Mouse (Mus musculus): Measurements from ENCODE around the gene Eogt. TPM values are rescaled to one million over a fixed set of nuclear protein-coding genes. Genes with fewer than 3 reads are reported as not detected.
A peak's percentile ranks its signal among the peaks of the same experiment; 100 is the strongest.

Gene Eogt
- polyA plus RNA-seq (2016; fragmentation: Nextera tagmentation; extraction: Ambion mirVana): 9.7 and 9.9 TPM in 2 replicates

GRCm38 (mm10) chr6:97148383-97149251 lies at the start of gene Eogt:
TSS of gene Eogt (minus strand) at chr6:97149182.
- DNase-seq (ENCODE audit: extremely low spot score, low spot score): peak; percentile 67
- WGBS: 2% methylated on average over 55 of the region's 56 CpGs
- H3K4me1 ChIP-seq: peaks cover 49% of the 10 kb centered on the region
- H3K27ac ChIP-seq: peak within 1 kb of the TSS; percentile 87
- no peaks in the 10 kb centered on the region for H3K9me3 ChIP-seq
- peaks cover 11% of the 10 kb centered on the region for H3K27me3 ChIP-seq (ENCODE audit: poor library complexity, severe bottlenecking)
- H3K4me3 ChIP-seq: peak within 1 kb of the TSS; percentile 65
- peaks cover 1% of the 10 kb centered on the region for H3K36me3 ChIP-seq (replicated peaks)

DNA sequence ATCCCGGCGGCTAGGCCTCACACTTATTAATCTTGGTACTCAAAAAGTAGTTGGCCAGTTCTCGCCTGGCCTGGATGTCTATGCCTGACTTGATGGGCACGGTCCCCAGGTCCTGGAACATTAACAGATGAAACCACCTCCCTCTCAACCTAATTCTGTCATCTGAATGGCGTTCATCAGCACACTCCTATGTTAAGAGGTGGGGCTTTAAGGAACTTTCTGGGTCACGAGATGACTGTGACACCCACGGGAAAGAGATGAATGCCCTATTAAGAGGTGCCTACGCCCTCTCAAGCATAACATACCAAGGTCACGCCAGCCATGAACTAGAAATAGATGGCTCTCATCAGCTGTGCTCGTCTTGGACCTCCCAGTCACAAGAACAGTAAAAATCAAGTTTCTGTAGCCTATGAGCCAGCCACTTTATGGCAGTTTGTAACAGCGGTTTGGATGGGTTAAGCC lies 30.4 kb upstream of the Eogt start:
- 11% methylated on average over 11 of the region's 11 CpGs for WGBS
- Histone ChIP-seq H3K4me1 (peaks cover 20% of the 10 kb centered on the region), H3K27ac (peak overlapping the region; percentile 97), H3K27me3 (ENCODE audit: poor library complexity, severe bottlenecking) (no peaks in the 10 kb centered on the region), H3K9me3 (no peaks in the 10 kb centered on the region), H3K36me3 (replicated peaks) (peaks cover 40% of the 10 kb centered on the region), H3K4me3 (peak overlapping the region; percentile 84)
- no peak for DNase-seq (ENCODE audit: extremely low spot score, low spot score)

DNA sequence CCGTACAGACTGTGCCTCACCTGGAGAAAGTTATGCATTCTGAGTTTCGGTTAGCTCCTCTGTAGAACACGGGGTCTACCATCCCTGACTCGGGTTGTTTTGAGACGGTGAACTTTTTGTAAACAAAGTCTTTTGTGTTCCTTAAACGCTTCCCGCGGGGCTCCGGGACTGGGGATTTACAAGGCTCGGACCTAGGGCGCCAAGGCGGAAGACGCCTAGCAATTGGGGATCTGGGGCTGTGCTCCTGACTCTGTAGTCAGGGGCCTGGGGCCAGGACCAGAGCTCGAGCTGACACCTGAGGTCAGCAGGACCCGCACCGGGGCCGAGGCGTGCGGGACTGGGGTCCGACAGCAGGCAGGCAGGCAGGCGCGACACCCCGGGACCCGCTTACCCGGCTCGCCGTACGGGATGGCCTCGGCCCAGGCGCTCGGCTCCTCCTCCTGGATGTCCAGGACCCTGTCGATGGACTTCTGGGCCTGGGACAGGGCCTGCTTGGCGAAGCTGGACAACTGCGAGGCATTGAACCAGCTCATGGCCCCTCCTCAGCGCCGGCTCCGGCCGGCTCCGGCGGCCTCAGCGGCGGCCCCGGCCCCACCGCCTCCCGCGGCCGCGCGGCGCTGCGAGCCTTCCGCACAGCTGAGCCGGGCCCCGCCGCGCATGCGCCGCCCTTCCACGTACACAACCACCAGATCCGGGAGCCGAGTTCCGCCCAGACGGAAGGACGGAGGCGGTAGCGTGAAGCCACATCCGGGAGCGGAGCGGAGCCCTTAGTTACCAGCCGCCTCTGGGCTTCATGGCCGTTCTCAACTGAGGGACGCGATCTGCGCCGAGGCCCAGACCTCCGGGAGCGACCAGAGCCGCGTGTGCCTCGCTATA lies 29.7 kb upstream of the Eogt start, which contains the start of gene Tmf1:
Gene Tmf1, minus strand, starts transcription at position 632 of the 876 bp plus-strand sequence.
- Histone ChIP-seq H3K36me3 (replicated peaks) (peaks cover 38% of the 10 kb centered on the region), H3K9me3 (no peaks in the 10 kb centered on the region), H3K4me1 (peaks cover 20% of the 10 kb centered on the region), H3K27ac (peak within 1 kb of the TSS; percentile 97), H3K27me3 (ENCODE audit: poor library complexity, severe bottlenecking) (no peaks in the 10 kb centered on the region), H3K4me3 (peak within 1 kb of the TSS; percentile 84)
- peak; percentile 94 for DNase-seq (ENCODE audit: extremely low spot score, low spot score)
- under 1% methylated on average over 80 of the region's 80 CpGs for WGBS

DNA sequence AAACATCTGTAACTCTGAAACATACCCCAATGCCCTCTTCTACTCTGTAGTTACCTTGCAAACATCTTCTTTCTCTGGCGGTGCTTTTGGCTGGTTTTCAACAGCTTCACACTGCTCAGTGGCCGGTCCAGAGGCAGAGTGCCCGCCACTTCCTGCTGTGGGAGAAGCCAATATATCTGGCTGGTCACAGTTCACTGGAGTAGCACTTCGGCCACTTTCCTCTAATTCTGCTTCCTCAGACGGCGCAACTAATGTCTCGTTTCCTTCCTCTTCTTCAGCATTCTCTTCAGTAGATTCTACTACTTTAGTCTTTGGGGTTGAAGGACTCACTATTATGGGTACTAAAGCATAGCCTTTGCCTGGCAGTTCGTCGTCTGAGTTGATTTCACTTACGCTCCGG lies 26.7 kb upstream of the Eogt start:
- Histone ChIP-seq H3K4me3 (no peak overlapping the region), H3K9me3 (no peaks in the 10 kb centered on the region), H3K27ac (no peak overlapping the region), H3K4me1 (peaks cover 20% of the 10 kb centered on the region), H3K36me3 (replicated peaks) (peaks cover 50% of the 10 kb centered on the region), H3K27me3 (ENCODE audit: poor library complexity, severe bottlenecking) (no peaks in the 10 kb centered on the region)
- WGBS: 91% methylated on average over 11 of the region's 11 CpGs
- no peak for DNase-seq (ENCODE audit: extremely low spot score, low spot score)

DNA sequence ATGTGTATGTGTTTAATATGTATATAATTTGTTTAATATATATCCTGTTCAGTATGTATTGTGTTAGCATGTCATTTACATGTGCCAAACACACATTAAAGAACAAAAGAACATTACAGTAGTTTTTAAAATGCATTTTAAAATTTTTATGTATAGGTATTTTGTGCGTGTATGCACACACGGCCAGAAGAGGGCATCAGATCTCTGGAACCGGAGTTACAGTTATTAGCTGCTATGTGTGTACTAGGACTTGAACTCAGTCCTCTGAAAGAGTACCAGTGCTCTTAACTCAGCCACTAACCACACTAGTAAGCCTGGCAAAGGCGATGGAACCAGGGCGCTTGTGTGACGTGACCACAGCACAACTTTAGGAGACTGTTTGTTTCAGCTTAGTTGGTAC lies 1.2 kb upstream of the Eogt start:
- no peak for DNase-seq (ENCODE audit: extremely low spot score, low spot score)
- 86% methylated on average over 6 of the region's 6 CpGs for WGBS

GRCm38 (mm10) chr6:97149721-97150120 lies 739 bp upstream of the Eogt start:
- Histone ChIP-seq H3K4me3 (no peak overlapping the region), H3K27me3 (ENCODE audit: poor library complexity, severe bottlenecking) (peaks cover 11% of the 10 kb centered on the region), H3K4me1 (peaks cover 41% of the 10 kb centered on the region), H3K9me3 (no peaks in the 10 kb centered on the region), H3K36me3 (replicated peaks) (peaks cover 4% of the 10 kb centered on the region), H3K27ac (no peak overlapping the region)
- DNase-seq (ENCODE audit: extremely low spot score, low spot score): no peak
- WGBS: 86% methylated on average over 2 of the region's 2 CpGs

More for the DNA sequence above, 1.2 kb upstream of the Eogt start:
- no peak overlapping the region for H3K4me3 ChIP-seq
- H3K27me3 ChIP-seq (ENCODE audit: poor library complexity, severe bottlenecking): peaks cover 11% of the 10 kb centered on the region
- peaks cover 37% of the 10 kb centered on the region for H3K4me1 ChIP-seq
- H3K9me3 ChIP-seq: no peaks in the 10 kb centered on the region
- peaks cover 4% of the 10 kb centered on the region for H3K36me3 ChIP-seq (replicated peaks)
- no peak overlapping the region for H3K27ac ChIP-seq

DNA sequence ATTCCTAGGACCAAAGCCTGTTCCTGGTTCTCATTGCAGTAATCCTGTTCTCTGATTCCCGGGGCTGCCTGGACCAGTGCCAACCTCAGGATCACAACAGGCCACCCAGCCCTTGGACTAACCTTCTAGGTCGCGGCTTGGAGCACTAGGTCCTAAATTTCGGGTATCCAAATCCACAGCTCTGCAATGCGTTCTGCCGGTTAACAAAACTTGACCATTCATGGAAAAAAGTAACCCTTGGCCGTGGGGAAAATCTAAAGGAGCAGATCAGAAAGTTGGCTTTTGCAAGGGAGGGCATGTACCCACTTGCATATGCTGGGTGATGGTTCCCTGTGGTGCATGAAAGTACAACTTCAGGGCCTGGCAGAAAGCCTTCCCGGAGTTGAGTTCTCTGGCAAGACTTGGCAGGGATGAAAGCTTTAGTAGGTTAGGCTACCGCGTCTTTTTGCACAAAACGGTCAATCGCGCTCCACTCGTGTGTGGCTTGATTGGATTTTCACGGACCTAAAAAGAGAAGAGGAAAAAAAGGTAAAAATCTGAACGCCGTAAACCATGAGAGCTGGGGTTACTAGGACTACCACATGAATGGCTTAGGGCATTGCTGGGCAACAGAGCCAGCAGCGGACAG lies 1.1 kb downstream of the Eogt start:
- WGBS: 25% methylated on average over 18 of the region's 18 CpGs
- peak overlapping the region; percentile 87 for H3K27ac ChIP-seq

DNA sequence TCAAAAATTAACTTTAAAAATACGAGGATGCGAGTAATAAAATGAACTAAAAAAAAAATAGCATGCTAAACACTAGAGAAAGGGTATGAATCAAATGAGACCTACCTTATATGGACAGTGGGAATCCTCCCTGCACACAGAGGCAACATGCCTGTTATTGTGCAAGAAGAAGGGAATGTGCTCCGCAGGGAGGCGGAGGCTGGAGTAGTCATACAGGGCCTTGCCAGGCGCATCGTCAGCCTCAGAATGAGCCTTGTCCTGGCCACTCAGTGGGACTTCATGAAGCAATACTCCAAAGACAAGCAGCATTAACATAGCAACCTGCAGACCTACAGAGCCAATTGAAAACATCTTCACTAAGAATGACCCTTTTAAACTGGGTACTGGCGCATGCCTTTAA lies 3.8 kb downstream of the Eogt start:
- 93% methylated on average over 7 of the region's 7 CpGs for WGBS
- peaks cover under 1% of the 10 kb centered on the region for H3K36me3 ChIP-seq (replicated peaks)
- no peak for DNase-seq (ENCODE audit: extremely low spot score, low spot score)
- H3K4me3 ChIP-seq: no peak overlapping the region
- no peak overlapping the region for H3K27ac ChIP-seq
- peaks cover 49% of the 10 kb centered on the region for H3K4me1 ChIP-seq
- H3K9me3 ChIP-seq: no peaks in the 10 kb centered on the region
- H3K27me3 ChIP-seq (ENCODE audit: poor library complexity, severe bottlenecking): peaks cover 11% of the 10 kb centered on the region

More for the DNA sequence above, 1.1 kb downstream of the Eogt start:
- Histone ChIP-seq H3K36me3 (replicated peaks) (no peaks in the 10 kb centered on the region; the same call in 1 of the 2 replicates), H3K4me3 (peak overlapping the region; percentile 65), H3K4me1 (peaks cover 49% of the 10 kb centered on the region), H3K9me3 (no peaks in the 10 kb centered on the region), H3K27me3 (ENCODE audit: poor library complexity, severe bottlenecking) (peaks cover 11% of the 10 kb centered on the region)
- peak; percentile 24 for DNase-seq (ENCODE audit: extremely low spot score, low spot score)

- Histone ChIP-seq H3K36me3 (replicated peaks) (peaks cover 8% of the 10 kb centered on the region), H3K27ac (peak overlapping the region; percentile 30; the same call in 1 of the 2 replicates), H3K9me3 (no peaks in the 10 kb centered on the region), H3K27me3 (ENCODE audit: poor library complexity, severe bottlenecking) (peaks cover 11% of the 10 kb centered on the region), H3K4me3 (no peak overlapping the region), H3K4me1 (peaks cover 48% of the 10 kb centered on the region)
- 58% methylated on average over 7 of the region's 7 CpGs for WGBS
- no peak for DNase-seq (ENCODE audit: extremely low spot score, low spot score)
Measured at GRCm38 (mm10) chr6:97144359-97144758, 4.6 kb downstream of the Eogt start.

DNA sequence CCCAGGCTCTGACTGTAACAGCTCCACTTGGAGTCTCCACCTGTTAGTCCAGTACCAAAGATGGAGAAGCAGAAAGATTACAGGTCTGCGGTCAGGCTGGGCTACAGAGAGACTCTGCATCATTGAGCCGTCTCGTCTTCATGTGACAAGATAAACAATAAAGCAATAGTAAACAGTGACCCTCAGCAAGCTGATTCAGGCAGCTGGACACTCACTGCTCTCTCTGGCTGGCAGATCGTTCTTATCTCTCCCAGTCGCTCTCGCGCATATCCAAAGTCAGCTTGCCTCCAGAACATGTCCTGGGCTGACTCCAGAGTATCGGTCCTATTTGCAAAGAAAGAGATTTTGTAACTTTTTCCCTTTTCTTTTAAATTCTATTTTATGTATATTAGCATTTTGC lies 6.4 kb downstream of the Eogt start:
- Histone ChIP-seq H3K27ac (no peak overlapping the region), H3K4me3 (no peak overlapping the region), H3K36me3 (replicated peaks) (peaks cover 8% of the 10 kb centered on the region), H3K9me3 (no peaks in the 10 kb centered on the region), H3K27me3 (ENCODE audit: poor library complexity, severe bottlenecking) (peaks cover 7% of the 10 kb centered on the region), H3K4me1 (peaks cover 30% of the 10 kb centered on the region)
- 92% methylated on average over 8 of the region's 8 CpGs for WGBS
- no peak for DNase-seq (ENCODE audit: extremely low spot score, low spot score)

DNA sequence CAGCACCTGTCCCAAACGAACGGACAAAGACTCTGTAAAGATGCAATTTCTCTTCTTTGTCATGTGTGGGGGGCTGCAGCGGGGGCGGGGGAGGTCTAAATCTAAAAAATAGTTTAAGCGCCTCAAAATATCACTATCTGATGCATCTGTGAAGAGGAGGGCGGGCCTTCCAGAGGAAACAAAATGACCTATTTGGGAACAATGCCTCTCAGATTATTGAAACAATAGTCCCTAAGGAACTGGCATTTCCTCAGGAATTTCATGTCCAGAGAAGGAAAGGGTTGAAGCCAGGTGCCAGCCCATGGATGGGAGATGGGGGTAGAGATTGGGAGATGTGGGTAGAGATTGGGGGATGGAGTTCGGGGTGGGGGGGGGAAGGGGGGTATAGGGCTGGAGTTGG lies 7.2 kb downstream of the Eogt start:
- no peak for DNase-seq (ENCODE audit: extremely low spot score, low spot score)
- WGBS: 85% methylated on average over 7 of the region's 7 CpGs

DNA sequence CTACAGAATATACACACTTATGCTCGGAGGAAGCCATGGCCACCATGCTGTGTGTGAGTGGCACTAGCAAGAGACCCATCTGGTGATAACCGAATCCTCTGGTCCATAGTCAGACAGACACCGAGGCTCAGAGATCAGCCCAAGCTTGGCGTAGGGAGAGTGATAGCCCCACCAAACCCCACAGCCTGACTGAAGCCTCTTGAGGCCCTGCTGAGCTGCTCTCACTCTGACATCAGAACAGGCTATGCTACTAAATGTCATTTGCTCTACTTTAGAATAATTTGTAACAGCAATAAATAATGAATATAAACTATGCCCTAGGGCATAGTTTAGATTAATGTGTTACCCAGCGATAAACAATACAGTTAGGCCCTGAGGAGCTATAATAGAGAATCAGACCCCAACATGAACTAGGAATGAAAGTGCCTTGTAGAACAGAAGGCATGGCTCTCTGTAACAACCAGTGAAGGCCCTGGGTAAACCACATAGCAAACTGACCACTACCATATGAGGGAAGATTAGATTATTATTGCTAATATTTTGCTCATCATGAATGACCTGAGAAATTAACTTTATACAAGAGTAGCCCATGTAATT lies 16.2 kb downstream of the Eogt start:
- no peaks in the 10 kb centered on the region for H3K9me3 ChIP-seq
- DNase-seq (ENCODE audit: extremely low spot score, low spot score): no peak
- H3K4me3 ChIP-seq: no peak overlapping the region
- no peaks in the 10 kb centered on the region for H3K4me1 ChIP-seq
- no peak overlapping the region for H3K27ac ChIP-seq
- 90% methylated on average over 5 of the region's 5 CpGs for WGBS
- no peaks in the 10 kb centered on the region; the same call in 1 of the 2 replicates for H3K36me3 ChIP-seq (replicated peaks)
- H3K27me3 ChIP-seq (ENCODE audit: poor library complexity, severe bottlenecking): no peaks in the 10 kb centered on the region

More for the DNA sequence above, 7.2 kb downstream of the Eogt start:
- Histone ChIP-seq H3K27me3 (ENCODE audit: poor library complexity, severe bottlenecking) (no peaks in the 10 kb centered on the region), H3K9me3 (no peaks in the 10 kb centered on the region), H3K36me3 (replicated peaks) (peaks cover 8% of the 10 kb centered on the region), H3K27ac (no peak overlapping the region), H3K4me1 (peaks cover 22% of the 10 kb centered on the region), H3K4me3 (no peak overlapping the region)

Measured in forebrain, embryonic 10.5 days (tissue).